Mouse (Mus musculus): ENCODE measurements around the gene Cep152. TPM values are rescaled to one million over a fixed set of nuclear protein-coding genes. Genes with fewer than 3 reads are reported as not detected.

The Cep152 gene
- polyA plus RNA-seq, 1 experiment from 2014 or later: 3.4 TPM

DNA sequence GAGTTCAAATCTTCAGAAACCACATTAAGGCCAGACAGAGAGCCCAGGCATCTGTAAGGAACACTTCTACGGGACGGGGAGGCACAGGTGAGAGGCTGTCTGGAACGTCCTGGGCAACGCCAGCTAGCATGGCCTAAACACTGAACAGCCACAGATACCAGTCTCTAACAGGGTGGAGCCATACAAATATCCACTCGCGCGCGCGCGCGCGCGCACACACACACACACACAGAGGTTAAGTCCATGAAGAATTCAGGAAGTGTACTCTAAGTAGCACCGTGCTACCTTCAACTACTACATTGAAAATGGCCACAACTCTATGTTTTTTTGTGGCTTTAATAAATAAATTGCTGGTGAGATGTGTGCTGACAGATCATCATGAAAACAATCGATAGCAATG lies 1.7 kb downstream of the Cep152 start:
- WGBS: 95% methylated on average over 15 of the region's 15 CpGs
- H3K9ac ChIP-seq: no peak overlapping the region
- no peaks in the 10 kb centered on the region for H3K9me3 ChIP-seq
- no peak overlapping the region for H3K4me3 ChIP-seq
- ATAC-seq (ENCODE audit: low FRiP score): no peak
- H3K27me3 ChIP-seq: no peaks in the 10 kb centered on the region
- peaks cover 14% of the 10 kb centered on the region for H3K36me3 ChIP-seq
- H3K4me1 ChIP-seq (replicated peaks): peaks cover 27% of the 10 kb centered on the region
- H3K27ac ChIP-seq: no peak overlapping the region
- H3K4me2 ChIP-seq: peak overlapping the region; percentile 64; the same call in 1 of the 2 replicates

DNA sequence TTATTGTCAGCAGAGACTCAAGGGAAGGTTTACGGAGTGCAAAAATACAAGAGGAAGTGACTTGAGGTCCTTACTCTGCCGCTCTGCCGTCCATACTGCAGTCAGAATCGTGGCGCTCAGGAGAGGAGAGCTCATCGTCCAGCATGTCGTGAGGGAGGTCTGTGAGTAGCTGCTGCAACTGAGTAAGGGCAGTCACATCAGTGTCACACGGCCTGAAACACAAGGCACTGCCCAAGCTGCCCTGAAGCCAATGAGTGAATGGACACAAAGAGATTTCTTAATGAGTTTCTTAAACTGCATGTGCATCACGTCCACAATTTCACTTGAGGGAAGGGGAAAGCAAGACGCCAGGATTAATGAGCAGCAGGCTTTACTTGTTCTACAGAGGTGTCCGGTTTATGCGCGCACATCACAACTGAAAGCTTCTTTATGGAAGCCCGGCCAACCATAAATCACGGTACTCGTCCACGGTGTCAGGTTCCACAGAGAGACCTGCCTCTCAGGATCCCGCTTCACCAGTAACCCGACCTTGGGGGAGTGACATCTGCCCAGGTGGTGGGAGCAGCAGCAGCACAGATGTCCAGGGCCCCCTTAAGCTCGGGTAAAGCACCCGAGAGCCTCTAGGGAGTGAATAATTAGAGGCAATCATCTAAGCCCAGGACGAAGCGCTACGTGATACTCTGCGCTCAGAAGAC lies 4.6 kb downstream of the Cep152 start:
- H3K4me1 ChIP-seq (replicated peaks): peaks cover 23% of the 10 kb centered on the region
- 46% methylated on average over 25 of the region's 25 CpGs for WGBS
- no peak for ATAC-seq (ENCODE audit: low FRiP score)
- H3K4me3 ChIP-seq: no peak overlapping the region
- no peak overlapping the region for H3K9ac ChIP-seq
- no peak overlapping the region for H3K27ac ChIP-seq
- H3K36me3 ChIP-seq: peaks cover 36% of the 10 kb centered on the region
- no peaks in the 10 kb centered on the region for H3K27me3 ChIP-seq
- no peaks in the 10 kb centered on the region for H3K9me3 ChIP-seq
- H3K4me2 ChIP-seq: peak overlapping the region; percentile 21; the same call in 1 of the 2 replicates

DNA sequence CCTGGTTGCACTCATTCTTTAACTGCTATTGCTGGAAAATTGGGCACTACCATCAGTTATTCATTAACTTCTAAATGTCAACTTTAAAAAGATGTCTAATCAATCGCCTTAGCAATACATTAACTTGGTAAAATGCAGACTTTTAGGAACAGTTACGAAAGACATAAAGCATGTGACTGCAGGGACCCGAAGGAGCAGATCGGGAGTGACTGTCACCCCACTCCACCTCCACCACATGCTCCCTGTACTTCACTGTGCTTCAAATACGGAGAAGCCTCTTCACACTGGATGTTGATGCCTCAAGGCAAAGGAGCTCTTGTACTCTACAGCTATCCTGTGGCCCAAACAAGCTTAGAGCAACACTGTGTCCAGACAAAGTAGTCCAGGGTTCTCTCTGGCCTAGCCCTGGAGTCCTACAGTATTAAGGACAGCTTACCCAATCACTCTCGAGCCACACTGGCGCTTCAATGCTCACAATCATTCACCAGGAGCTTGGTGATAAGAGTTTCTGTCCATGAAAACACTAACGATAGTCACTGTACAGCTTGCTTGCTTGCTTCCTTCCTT lies 9.0 kb downstream of the Cep152 start:
- H3K4me1 ChIP-seq (replicated peaks): peaks cover 5% of the 10 kb centered on the region; the same call in 1 of the 2 replicates
- H3K9me3 ChIP-seq: no peaks in the 10 kb centered on the region
- H3K36me3 ChIP-seq: peaks cover 63% of the 10 kb centered on the region
- no peak for ATAC-seq (ENCODE audit: low FRiP score)
- WGBS: 72% methylated on average over 8 of the region's 8 CpGs
- no peaks in the 10 kb centered on the region for H3K27me3 ChIP-seq
- H3K27ac ChIP-seq: no peak overlapping the region
- no peak overlapping the region for H3K4me2 ChIP-seq
- H3K9ac ChIP-seq: no peak overlapping the region
- H3K4me3 ChIP-seq: no peak overlapping the region

DNA sequence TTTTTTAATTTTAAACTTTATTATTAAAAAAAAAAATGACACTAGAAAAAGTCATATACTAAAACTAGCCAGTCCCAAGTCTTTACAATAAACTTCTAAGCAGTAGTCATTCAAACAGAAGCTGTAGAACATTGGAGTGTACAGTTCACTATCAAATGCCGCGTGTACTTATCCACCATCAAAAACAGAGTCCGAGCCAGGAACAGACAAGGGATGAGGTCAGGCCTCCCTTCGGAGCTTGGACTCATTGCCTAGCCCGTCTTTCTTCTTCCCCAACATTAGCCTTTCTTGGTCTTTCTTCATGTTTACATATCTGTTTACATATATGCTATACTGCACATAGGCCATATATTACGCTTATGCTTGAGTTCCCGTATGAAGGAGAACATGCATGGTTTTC lies 9.5 kb downstream of the Cep152 start:
- Histone ChIP-seq H3K27me3 (no peaks in the 10 kb centered on the region), H3K36me3 (peaks cover 66% of the 10 kb centered on the region), H3K4me2 (no peak overlapping the region), H3K4me1 (replicated peaks) (peaks cover under 1% of the 10 kb centered on the region; the same call in 1 of the 2 replicates), H3K27ac (no peak overlapping the region), H3K9me3 (no peaks in the 10 kb centered on the region), H3K4me3 (no peak overlapping the region), H3K9ac (no peak overlapping the region)
- WGBS: 94% methylated on average over 7 of the region's 7 CpGs
- no peak for ATAC-seq (ENCODE audit: low FRiP score)

DNA sequence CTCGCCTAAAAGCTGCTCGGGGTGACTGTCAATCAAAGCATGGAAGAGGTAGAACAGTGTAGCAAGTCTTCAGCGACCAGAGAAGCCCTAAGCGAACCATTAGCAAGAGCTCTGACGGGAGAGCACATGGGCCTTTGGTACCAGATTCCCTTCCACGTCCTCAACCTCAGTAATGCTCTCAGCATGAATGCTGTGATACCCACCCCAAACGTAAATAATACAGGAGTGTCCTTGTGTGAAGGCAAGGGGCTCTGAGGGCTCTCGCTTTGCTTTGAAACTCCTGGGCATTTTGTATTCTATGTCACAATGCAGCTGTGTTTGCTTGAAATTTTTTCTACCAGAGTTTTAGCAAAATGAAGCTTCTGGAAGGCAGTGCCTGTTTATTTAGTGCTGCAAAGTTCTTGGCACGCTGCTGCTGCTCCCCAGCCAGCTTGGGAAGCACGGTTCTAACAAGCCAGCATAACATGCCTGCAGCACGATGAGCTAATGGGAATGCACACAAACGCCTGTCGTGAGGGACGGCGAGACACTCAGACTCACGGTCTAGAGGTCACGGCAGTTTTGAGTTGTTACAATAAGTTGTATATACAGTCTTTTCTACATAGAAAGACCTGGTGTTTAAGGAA lies 18.6 kb downstream of the Cep152 start:
- 81% methylated on average over 17 of the region's 17 CpGs for WGBS
- Histone ChIP-seq H3K9ac (no peak overlapping the region), H3K4me2 (no peak overlapping the region), H3K4me3 (no peak overlapping the region), H3K4me1 (replicated peaks) (no peaks in the 10 kb centered on the region), H3K36me3 (peaks cover 30% of the 10 kb centered on the region), H3K9me3 (no peaks in the 10 kb centered on the region), H3K27me3 (no peaks in the 10 kb centered on the region), H3K27ac (no peak overlapping the region)
- ATAC-seq (ENCODE audit: low FRiP score): no peak

DNA sequence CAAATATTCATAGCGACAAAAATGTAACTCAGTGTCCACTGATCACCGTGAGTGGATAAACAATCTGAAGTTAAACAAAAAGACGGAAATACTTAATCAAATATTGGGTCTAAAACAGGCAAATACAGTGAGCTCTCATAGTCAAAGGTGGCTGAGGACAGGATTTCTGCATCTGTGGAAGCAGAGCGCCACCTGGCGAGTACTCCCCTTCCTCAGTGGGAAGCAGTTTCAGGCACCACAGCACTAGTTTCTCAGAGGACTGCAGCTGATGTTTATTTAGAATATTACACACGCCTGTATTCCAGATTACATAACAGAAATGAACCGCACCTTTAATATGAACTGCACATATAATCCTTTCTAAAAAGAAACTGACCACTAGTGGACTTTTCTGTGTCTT lies 20.3 kb downstream of the Cep152 start:
- Histone ChIP-seq H3K4me1 (replicated peaks) (no peaks in the 10 kb centered on the region), H3K27ac (no peak overlapping the region), H3K9me3 (no peaks in the 10 kb centered on the region), H3K4me2 (no peak overlapping the region), H3K27me3 (no peaks in the 10 kb centered on the region), H3K4me3 (no peak overlapping the region), H3K36me3 (peaks cover 37% of the 10 kb centered on the region), H3K9ac (no peak overlapping the region)
- ATAC-seq (ENCODE audit: low FRiP score): no peak
- WGBS: 81% methylated on average over 7 of the region's 7 CpGs

DNA sequence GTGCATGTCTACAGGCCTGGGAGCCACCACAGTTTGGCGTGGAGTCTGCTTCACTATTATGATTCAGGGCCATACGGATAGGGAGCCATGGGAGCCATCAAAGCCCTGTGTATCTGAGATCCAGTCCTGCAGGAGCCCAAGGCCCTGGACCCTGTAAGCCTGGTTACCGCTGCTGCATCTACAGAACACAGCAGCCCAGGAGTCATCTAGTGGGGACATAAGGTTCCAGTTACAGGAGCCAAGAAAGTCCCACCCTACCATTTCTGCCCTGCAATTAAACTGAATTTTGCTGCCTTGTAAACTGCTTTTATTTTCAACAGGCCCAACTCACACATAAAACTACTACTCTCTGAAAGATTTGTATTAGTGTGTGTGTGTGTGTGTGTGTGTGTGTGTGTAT lies 21.9 kb downstream of the Cep152 start:
- Histone ChIP-seq H3K4me1 (replicated peaks) (no peaks in the 10 kb centered on the region), H3K36me3 (peaks cover 40% of the 10 kb centered on the region), H3K27me3 (no peaks in the 10 kb centered on the region), H3K27ac (no peak overlapping the region), H3K4me2 (no peak overlapping the region), H3K4me3 (no peak overlapping the region), H3K9me3 (no peaks in the 10 kb centered on the region), H3K9ac (no peak overlapping the region)
- WGBS: 93% methylated on average over 3 of the region's 3 CpGs
- ATAC-seq (ENCODE audit: low FRiP score): no peak

DNA sequence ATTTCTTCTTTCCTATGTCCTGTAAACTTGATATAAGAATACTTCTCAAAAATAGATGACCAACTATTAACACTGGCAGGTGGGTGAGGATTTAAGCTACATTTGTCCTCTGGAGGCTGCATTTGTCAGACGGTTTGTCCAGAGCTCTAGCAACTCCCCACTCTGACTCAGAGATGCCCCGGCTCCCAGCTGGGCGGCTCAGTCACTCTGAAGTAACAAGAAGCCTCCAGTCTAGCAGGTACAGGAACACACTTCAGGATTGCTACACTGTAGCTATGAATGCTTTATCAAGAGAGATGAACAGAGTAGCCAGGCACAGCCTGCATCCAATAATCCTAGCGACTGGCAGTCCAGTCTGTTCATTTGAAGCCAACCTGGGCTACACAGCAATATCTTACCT lies 26.0 kb downstream of the Cep152 start:
- Histone ChIP-seq H3K9me3 (no peaks in the 10 kb centered on the region), H3K4me1 (replicated peaks) (no peaks in the 10 kb centered on the region), H3K4me2 (no peak overlapping the region), H3K36me3 (peaks cover 54% of the 10 kb centered on the region), H3K4me3 (no peak overlapping the region), H3K27ac (no peak overlapping the region), H3K27me3 (no peaks in the 10 kb centered on the region), H3K9ac (no peak overlapping the region)
- ATAC-seq (ENCODE audit: low FRiP score): no peak
- 88% methylated on average over 4 of the region's 4 CpGs for WGBS

DNA sequence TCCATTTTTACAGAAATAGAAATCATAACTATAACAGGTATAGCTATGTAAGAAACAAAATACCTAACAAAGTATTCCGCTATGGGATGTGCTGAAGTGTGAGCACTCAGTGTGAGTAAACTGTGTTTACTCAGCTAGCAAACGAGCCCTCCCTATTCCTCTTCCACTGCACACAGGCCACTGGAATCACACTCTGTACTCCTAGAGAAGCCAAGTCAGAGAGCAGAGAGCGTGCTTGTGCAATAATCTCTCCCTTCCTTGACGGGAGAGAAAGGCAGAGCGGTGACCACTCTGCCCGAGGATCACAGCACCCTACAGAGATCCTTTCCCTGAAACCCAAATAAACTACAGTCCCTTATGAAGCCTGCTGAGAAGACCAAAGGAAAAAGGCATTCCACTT lies 26.7 kb downstream of the Cep152 start:
- 79% methylated on average over 6 of the region's 6 CpGs for WGBS
- Histone ChIP-seq H3K9ac (no peak overlapping the region), H3K4me3 (no peak overlapping the region), H3K36me3 (peaks cover 59% of the 10 kb centered on the region), H3K4me1 (replicated peaks) (no peaks in the 10 kb centered on the region), H3K27ac (no peak overlapping the region), H3K4me2 (no peak overlapping the region), H3K9me3 (no peaks in the 10 kb centered on the region), H3K27me3 (no peaks in the 10 kb centered on the region)
- no peak for ATAC-seq (ENCODE audit: low FRiP score)

DNA sequence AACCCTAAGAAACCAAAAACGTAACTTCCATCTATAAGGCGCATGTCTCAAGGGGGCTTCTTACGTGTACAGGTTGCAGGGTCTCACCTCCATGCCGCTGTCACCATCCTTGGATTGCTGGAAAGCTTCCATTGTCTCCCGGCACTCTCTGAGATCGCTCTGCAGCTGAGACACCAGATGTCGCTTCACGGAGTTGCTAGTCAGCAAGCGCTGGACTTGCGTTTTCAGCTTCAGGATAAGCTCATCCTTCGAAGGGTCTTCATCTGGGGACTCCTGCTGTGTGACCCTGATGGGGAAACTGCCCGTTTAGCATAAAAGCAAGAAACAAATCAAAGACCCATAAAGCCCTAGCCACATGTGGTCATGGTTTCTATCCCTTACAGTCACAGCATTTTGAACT lies 30.1 kb downstream of the Cep152 start:
- Histone ChIP-seq H3K27me3 (no peaks in the 10 kb centered on the region), H3K36me3 (peaks cover 32% of the 10 kb centered on the region), H3K4me3 (no peak overlapping the region), H3K4me1 (replicated peaks) (no peaks in the 10 kb centered on the region), H3K9ac (no peak overlapping the region), H3K4me2 (no peak overlapping the region), H3K27ac (no peak overlapping the region), H3K9me3 (no peaks in the 10 kb centered on the region)
- WGBS: 76% methylated on average over 12 of the region's 12 CpGs
- no peak for ATAC-seq (ENCODE audit: low FRiP score)

DNA sequence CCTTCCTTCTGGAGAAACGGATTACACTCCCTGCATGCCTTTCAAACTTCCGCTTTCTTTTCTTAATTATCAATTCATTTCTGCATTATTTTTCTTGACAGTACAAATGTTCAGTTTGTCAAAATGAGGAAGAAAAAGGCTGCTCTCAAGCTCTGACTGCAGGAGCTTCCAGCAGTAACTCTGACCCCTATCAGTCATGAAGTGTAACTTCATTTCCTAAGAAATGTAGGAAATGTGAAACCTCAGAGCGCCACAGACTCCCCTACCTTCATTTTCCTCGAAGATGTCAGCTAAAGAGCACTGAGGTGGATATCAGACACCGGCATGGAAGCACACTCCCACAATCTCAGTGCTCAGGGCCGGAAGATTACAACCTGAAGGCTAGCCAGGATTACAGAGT lies 30.8 kb downstream of the Cep152 start:
- H3K4me1 ChIP-seq (replicated peaks): no peaks in the 10 kb centered on the region
- no peak for ATAC-seq (ENCODE audit: low FRiP score)
- no peak overlapping the region for H3K27ac ChIP-seq
- H3K9me3 ChIP-seq: no peaks in the 10 kb centered on the region
- no peaks in the 10 kb centered on the region for H3K27me3 ChIP-seq
- H3K9ac ChIP-seq: no peak overlapping the region
- H3K4me2 ChIP-seq: no peak overlapping the region
- H3K36me3 ChIP-seq: peaks cover 31% of the 10 kb centered on the region
- WGBS: 92% methylated on average over 6 of the region's 6 CpGs
- H3K4me3 ChIP-seq: no peak overlapping the region

DNA sequence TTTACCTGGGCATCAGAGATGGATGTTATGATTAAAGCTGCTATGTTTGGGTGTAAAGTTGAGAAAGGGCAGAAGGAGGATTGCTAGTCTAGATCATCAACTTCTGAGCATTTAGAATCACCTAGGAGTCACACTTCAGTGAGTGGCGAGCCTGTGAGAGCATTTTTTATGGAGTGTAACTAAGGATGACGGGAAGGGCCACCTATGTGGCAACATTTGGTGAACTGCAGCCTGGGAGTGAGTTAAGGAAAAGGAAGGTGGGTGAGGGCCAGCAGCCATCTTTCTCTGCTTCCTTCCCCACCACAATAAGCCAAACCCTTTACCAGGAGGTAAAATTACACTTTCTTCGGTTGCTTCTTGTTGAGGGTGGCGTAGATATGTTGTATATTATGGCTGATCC lies 33.0 kb downstream of the Cep152 start:
- peaks cover 46% of the 10 kb centered on the region for H3K36me3 ChIP-seq
- H3K27me3 ChIP-seq: no peaks in the 10 kb centered on the region
- no peak overlapping the region for H3K27ac ChIP-seq
- H3K4me3 ChIP-seq: no peak overlapping the region
- H3K4me2 ChIP-seq: no peak overlapping the region
- no peak overlapping the region for H3K9ac ChIP-seq
- 98% methylated on average over 4 of the region's 4 CpGs for WGBS
- no peak for ATAC-seq (ENCODE audit: low FRiP score)
- no peaks in the 10 kb centered on the region for H3K4me1 ChIP-seq (replicated peaks)
- H3K9me3 ChIP-seq: no peaks in the 10 kb centered on the region

DNA sequence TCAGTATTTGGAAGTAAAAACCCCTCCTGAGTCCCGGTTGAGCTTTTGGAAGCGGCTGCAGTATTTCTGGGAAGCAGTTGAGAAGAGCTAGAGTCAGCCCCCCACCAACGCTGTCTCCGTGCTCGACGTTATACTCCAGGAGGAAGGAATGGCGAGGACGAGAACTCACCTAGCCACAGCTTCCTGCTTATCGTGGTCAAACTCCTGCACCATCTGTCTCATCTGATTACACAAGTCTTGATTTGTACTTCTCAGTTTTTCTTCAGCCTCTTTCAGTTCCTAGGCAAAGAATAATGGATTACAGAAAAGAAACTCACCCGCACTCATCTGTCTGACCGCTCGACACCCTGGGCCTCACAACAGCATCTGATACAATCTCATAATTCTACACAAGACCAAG lies 35.6 kb downstream of the Cep152 start:
- ATAC-seq (ENCODE audit: low FRiP score): no peak
- Histone ChIP-seq H3K27ac (no peak overlapping the region), H3K27me3 (no peaks in the 10 kb centered on the region), H3K36me3 (peaks cover 49% of the 10 kb centered on the region), H3K9me3 (no peaks in the 10 kb centered on the region), H3K4me1 (replicated peaks) (no peaks in the 10 kb centered on the region), H3K9ac (no peak overlapping the region), H3K4me2 (no peak overlapping the region), H3K4me3 (no peak overlapping the region)
- WGBS: 97% methylated on average over 12 of the region's 12 CpGs

All from hindbrain, embryonic 13.5 days (tissue).